Mouse (Mus musculus): ENCODE results near the gene Thap8. TPM values are rescaled to one million over a fixed set of nuclear protein-coding genes. Genes with fewer than 3 reads are reported as not detected.

Gene Thap8
- polyA plus RNA-seq (2012; rRNA removed), result 1.8 and 2.3 TPM in 2 replicates

- H3K27me3 ChIP-seq (ENCODE audit: control insufficient read depth, insufficient read depth, low read length), result no peaks in the 10 kb centered on the region
- H3K36me3 ChIP-seq (ENCODE audit: control insufficient read depth, insufficient read depth, low read length), result peaks cover 4% of the 10 kb centered on the region
- H3K4me3 ChIP-seq (ENCODE audit: control insufficient read depth, low read depth, low read length), result peak within 1 kb of the TSS; percentile 92
- peaks cover 9% of the 10 kb centered on the region for H3K4me1 ChIP-seq (ENCODE audit: control insufficient read depth, insufficient read depth, low read length)
- H3K27ac ChIP-seq (ENCODE audit: control insufficient read depth, insufficient read depth, low read depth, low read length), result peak within 1 kb of the TSS; percentile 99
- TF ChIP-seq POLR2A (IDR thresholded peaks at IDR 0.05; ENCODE audit: control insufficient read depth, low read depth, low read length), result peak; percentile 97
- no peak for TF ChIP-seq CTCF (IDR thresholded peaks at IDR 0.05; ENCODE audit: control insufficient read depth, insufficient read depth, insufficient replicate concordance, low read depth, low read length)
Observed at GRCm38 (mm10) chr7:30279951-30280669, at the start of gene Thap8, which contains the start of gene Wdr62. Gene Thap8, plus strand, starts transcription at chr7:30280094. Gene Wdr62, minus strand, starts transcription at chr7:30280419.

DNA sequence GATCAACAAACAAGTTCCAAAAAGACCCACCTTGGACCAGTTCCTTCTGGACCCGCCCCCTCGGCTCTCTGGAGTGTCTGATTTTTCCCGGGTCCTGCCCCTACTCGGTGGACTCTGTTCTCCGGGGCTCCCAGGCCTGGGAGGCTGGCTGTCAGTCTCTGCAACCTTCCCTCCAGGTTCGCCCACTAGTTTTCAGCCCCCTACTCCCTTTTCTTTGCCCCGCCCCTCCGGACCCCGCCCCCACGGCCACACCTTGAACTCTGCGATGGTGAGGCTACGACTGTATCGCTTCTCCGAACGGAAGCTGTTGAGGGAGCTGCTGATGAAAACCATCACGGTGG lies 48.6 kb upstream of the Thap8 start:
- no peak for TF ChIP-seq CTCF (IDR thresholded peaks at IDR 0.05; ENCODE audit: control insufficient read depth, insufficient read depth, insufficient replicate concordance, low read depth, low read length)
- no peak for TF ChIP-seq POLR2A (IDR thresholded peaks at IDR 0.05; ENCODE audit: control insufficient read depth, low read depth, low read length)
- H3K36me3 ChIP-seq (ENCODE audit: control insufficient read depth, insufficient read depth, low read length), result peaks cover 2% of the 10 kb centered on the region; the same call in 1 of the 2 replicates

DNA sequence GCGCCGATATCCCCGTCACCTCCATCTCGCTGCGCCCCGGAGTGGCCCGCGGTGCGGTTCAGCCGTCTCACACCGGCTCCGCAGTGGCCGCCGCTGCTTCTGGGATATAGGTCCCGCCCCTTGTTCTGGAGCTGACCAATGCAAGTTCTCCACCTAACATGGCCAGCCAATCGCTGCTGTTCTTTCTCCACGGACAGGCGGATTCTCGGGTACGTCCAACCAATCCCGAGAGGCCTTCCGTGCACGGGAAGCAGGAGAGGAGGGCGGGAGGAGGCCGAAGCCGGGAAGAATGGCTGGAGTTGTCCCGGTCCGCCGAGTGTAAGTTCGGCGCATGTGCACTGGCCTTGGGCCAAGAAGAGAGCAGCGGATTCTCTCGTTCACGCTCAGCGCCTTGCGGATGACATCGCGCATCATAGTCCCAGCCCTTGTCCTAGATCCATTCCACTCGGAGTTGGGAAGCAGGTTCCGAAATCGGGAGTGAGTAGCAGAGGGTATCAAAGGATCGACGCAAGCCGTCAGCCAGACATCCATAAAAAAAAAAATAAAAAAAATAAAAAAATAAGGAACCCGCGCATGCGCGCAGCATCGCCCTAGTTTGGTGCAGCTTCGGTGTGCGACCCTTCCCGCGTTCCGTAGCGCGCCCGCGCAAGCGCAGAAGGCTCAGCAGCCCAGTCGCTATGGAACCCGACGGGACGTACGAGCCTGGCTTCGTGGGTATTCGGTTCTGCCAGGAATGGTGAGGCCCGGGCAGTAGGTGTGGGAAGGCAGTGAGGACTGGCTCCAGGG lies 48.0 kb upstream of the Thap8 start, which contains the start of the genes Polr2i and Tbcb:
Gene Polr2i, plus strand, starts transcription at position 280 of the 786 bp plus-strand sequence.
Gene Tbcb, minus strand, starts transcription at position 604 of the 786 bp plus-strand sequence.
- H3K36me3 ChIP-seq (ENCODE audit: control insufficient read depth, insufficient read depth, low read length), result peaks cover 1% of the 10 kb centered on the region; the same call in 1 of the 2 replicates
- peak within 1 kb of the TSS; percentile 97 for H3K4me3 ChIP-seq (ENCODE audit: control insufficient read depth, low read depth, low read length)
- no peak for TF ChIP-seq CTCF (IDR thresholded peaks at IDR 0.05; ENCODE audit: control insufficient read depth, insufficient read depth, insufficient replicate concordance, low read depth, low read length)
- TF ChIP-seq POLR2A (IDR thresholded peaks at IDR 0.05; ENCODE audit: control insufficient read depth, low read depth, low read length), result peak; percentile 77
- H3K27me3 ChIP-seq (ENCODE audit: control insufficient read depth, insufficient read depth, low read length), result no peaks in the 10 kb centered on the region
- peaks cover 14% of the 10 kb centered on the region for H3K4me1 ChIP-seq (ENCODE audit: control insufficient read depth, insufficient read depth, low read length)
- H3K27ac ChIP-seq (ENCODE audit: control insufficient read depth, insufficient read depth, low read depth, low read length), result peak within 1 kb of the TSS; percentile 93

More for the DNA sequence above, 48.6 kb upstream of the Thap8 start:
- peak overlapping the region; percentile 79 for H3K27ac ChIP-seq (ENCODE audit: control insufficient read depth, insufficient read depth, low read depth, low read length)
- no peaks in the 10 kb centered on the region for H3K27me3 ChIP-seq (ENCODE audit: control insufficient read depth, insufficient read depth, low read length)
- H3K4me3 ChIP-seq (ENCODE audit: control insufficient read depth, low read depth, low read length), result peak overlapping the region; percentile 97
- H3K4me1 ChIP-seq (ENCODE audit: control insufficient read depth, insufficient read depth, low read length), result peaks cover 14% of the 10 kb centered on the region

GRCm38 (mm10) chr7:30232631-30233148 lies 47.2 kb upstream of the Thap8 start:
- H3K4me3 ChIP-seq (ENCODE audit: control insufficient read depth, low read depth, low read length), result peak overlapping the region; percentile 97
- H3K4me1 ChIP-seq (ENCODE audit: control insufficient read depth, insufficient read depth, low read length), result peaks cover 14% of the 10 kb centered on the region
- no peaks in the 10 kb centered on the region; the same call in 1 of the 2 replicates for H3K36me3 ChIP-seq (ENCODE audit: control insufficient read depth, insufficient read depth, low read length)
- H3K27ac ChIP-seq (ENCODE audit: control insufficient read depth, insufficient read depth, low read depth, low read length), result peak overlapping the region; percentile 93
- H3K27me3 ChIP-seq (ENCODE audit: control insufficient read depth, insufficient read depth, low read length), result no peaks in the 10 kb centered on the region
- TF ChIP-seq CTCF (IDR thresholded peaks at IDR 0.05; ENCODE audit: control insufficient read depth, insufficient read depth, insufficient replicate concordance, low read depth, low read length) (peak; percentile 36; the same call in 1 of the 2 replicates), POLR2A (IDR thresholded peaks at IDR 0.05; ENCODE audit: control insufficient read depth, low read depth, low read length) (no peak; the same call in 1 of the 2 replicates)

DNA sequence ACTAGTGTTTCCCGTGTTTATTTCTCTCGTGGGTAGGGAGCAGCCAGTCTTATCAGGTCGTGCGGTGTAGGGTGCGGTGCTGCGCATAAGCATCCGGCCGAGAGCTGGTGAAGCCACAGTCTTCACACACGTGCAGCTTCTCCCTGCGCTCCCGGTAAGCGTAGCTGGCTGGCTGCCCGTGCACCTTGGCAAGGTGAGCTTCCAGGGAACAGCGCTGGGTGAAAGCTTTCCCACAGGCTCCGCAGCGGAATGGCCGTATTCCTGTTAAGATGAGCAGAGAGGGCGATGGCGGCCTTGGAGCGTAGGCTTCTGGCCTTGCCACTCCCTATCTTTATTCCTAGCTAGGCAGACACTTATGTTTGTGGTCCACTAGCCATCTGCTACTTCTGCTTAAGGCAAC lies 46.5 kb upstream of the Thap8 start:
- peak overlapping the region; percentile 5; the same call in 1 of the 2 replicates for H3K27ac ChIP-seq (ENCODE audit: control insufficient read depth, insufficient read depth, low read depth, low read length)

GRCm38 (mm10) chr7:30234276-30234858 lies 45.5 kb upstream of the Thap8 start:
- H3K4me3 ChIP-seq (ENCODE audit: control insufficient read depth, low read depth, low read length), result no peak overlapping the region
- H3K27me3 ChIP-seq (ENCODE audit: control insufficient read depth, insufficient read depth, low read length), result no peaks in the 10 kb centered on the region
- H3K27ac ChIP-seq (ENCODE audit: control insufficient read depth, insufficient read depth, low read depth, low read length), result no peak overlapping the region
- no peaks in the 10 kb centered on the region for H3K36me3 ChIP-seq (ENCODE audit: control insufficient read depth, insufficient read depth, low read length)
- TF ChIP-seq CTCF (IDR thresholded peaks at IDR 0.05; ENCODE audit: control insufficient read depth, insufficient read depth, insufficient replicate concordance, low read depth, low read length) (no peak), POLR2A (IDR thresholded peaks at IDR 0.05; ENCODE audit: control insufficient read depth, low read depth, low read length) (no peak)
- peaks cover 14% of the 10 kb centered on the region for H3K4me1 ChIP-seq (ENCODE audit: control insufficient read depth, insufficient read depth, low read length)

More for the DNA sequence above, 46.5 kb upstream of the Thap8 start:
- H3K4me1 ChIP-seq (ENCODE audit: control insufficient read depth, insufficient read depth, low read length), result peaks cover 14% of the 10 kb centered on the region
- TF ChIP-seq CTCF (IDR thresholded peaks at IDR 0.05; ENCODE audit: control insufficient read depth, insufficient read depth, insufficient replicate concordance, low read depth, low read length) (no peak), POLR2A (IDR thresholded peaks at IDR 0.05; ENCODE audit: control insufficient read depth, low read depth, low read length) (no peak)
- H3K36me3 ChIP-seq (ENCODE audit: control insufficient read depth, insufficient read depth, low read length), result no peaks in the 10 kb centered on the region
- H3K27me3 ChIP-seq (ENCODE audit: control insufficient read depth, insufficient read depth, low read length), result no peaks in the 10 kb centered on the region
- H3K4me3 ChIP-seq (ENCODE audit: control insufficient read depth, low read depth, low read length), result peak overlapping the region; percentile 97
